ENCODE assay signal across 25 mouse cellular contexts in the genomic region with DNA sequence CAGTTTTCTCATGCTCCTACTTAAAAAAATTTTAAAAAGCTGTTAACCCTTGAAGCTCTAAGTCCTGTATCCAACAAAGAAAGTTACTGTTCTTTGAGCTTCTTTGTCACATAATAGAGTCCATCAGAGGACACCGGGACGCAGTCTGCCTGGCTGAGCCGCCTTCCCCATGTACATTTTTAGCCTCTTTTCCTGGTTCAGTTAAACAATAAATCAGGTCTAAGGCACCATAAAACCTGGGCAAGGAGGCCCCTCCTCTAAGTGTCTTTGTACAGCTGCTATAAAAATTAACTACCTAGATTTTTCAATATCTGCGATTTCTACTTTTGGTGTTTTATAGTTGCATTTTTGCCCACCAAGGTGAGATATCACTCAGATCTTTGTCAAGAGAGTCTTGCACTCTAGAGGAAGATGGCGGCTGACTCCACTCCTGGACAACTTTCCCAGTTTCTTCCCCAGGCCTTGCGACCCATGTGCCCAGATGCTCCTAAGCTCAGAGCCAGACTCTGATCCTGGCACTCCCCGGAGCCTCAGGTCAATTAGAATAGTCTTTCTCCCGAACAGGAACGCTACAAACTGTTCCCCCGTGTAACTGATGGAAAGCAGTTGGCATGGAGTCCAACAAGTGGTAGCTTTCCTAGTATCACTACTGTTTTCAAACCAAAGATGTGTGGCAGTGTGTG.
"Had no signal": no experiment of that assay in that cellular context is flagged by ENCODE, and none has a peak within 500 bp of the region (broad histone marks: within the 10 kb centered on the region; RNA-seq: fewer than 3 reads in every experiment).

No protein-coding gene starts in this region.

- H3K4me1 ChIP-seq: hindbrain, embryonic 12.5 days; liver, embryonic 13.5 days; liver, embryonic 15.5 days had no signal

- H3K27me3 ChIP-seq: heart, embryonic 13.5 days; heart, embryonic 15.5 days; hindbrain, embryonic 12.5 days; liver, embryonic 13.5 days; liver, embryonic 15.5 days had no signal

- DNase-seq: gastrocnemius, postnatal 14 days; gastrocnemius, postnatal 36 days; heart, adult 18-20 months; heart, postnatal 14 days; heart, postnatal 36 days; kidney, adult 18-20 months; kidney, adult 8-10 months; kidney, postnatal 10 days; kidney, postnatal 25 days; kidney, postnatal 4 days; liver; liver, embryonic 13.5 days had no signal

- H3K27ac ChIP-seq: heart, embryonic 13.5 days; heart, embryonic 15.5 days; hindbrain, embryonic 12.5 days; hindbrain, embryonic 14.5 days; layer of hippocampus, adult 2 months; left cerebral cortex, adult 2 months; limb, embryonic 10.5 days; limb, embryonic 12.5 days; liver, embryonic 13.5 days; liver, embryonic 15.5 days had no signal

- H3K9ac ChIP-seq: heart, embryonic 13.5 days; heart, embryonic 15.5 days; hindbrain, embryonic 12.5 days; hindbrain, embryonic 14.5 days; limb, embryonic 12.5 days; liver, embryonic 13.5 days; liver, embryonic 15.5 days had no signal

- H3K4me2 ChIP-seq: heart, embryonic 11.5 days; heart, embryonic 13.5 days; heart, embryonic 15.5 days; hindbrain, embryonic 12.5 days; hindbrain, embryonic 14.5 days; limb, embryonic 12.5 days; liver, embryonic 11.5 days; liver, embryonic 13.5 days; liver, embryonic 15.5 days had no signal

- H3K36me3 ChIP-seq: heart, embryonic 15.5 days; hindbrain, embryonic 12.5 days; limb, embryonic 10.5 days; limb, embryonic 12.5 days; liver, embryonic 13.5 days; liver, embryonic 15.5 days had no signal

- ATAC-seq: hindbrain, embryonic 16.5 days; inflammation-experienced regulatory T-cells, adult 6 months had no signal

- H3K4me3 ChIP-seq: heart, embryonic 13.5 days; heart, embryonic 15.5 days; hindbrain, embryonic 12.5 days; layer of hippocampus, adult 2 months; left cerebral cortex, adult 2 months; limb, embryonic 10.5 days; limb, embryonic 12.5 days; liver, embryonic 13.5 days; liver, embryonic 15.5 days had no signal

- H3K9me3 ChIP-seq: heart, embryonic 13.5 days; heart, embryonic 15.5 days; hindbrain, embryonic 12.5 days; limb, embryonic 10.5 days; limb, embryonic 12.5 days; liver, embryonic 13.5 days; liver, embryonic 15.5 days had no signal
